Mouse (Mus musculus) heart, adult 2 months (tissue): ENCODE results near the gene Gm2310. TPM values are rescaled to one million over a fixed set of nuclear protein-coding genes. Genes with fewer than 3 reads are reported as not detected.

ENCODE experiments used
- DNase-seq, 2 experiments: peaks; one replicate each; pipeline ENCODE4 v3.0.0; 2021
- H3K27ac ChIP-seq: fragments of 200-600 bp; 2 replicates; pipeline ENCODE4 v1.8.1; 2022
- H3K27me3 ChIP-seq: fragments of 200-500 bp; 2 replicates; pipeline ENCODE4 v1.6.1; 2012; ENCODE audit warnings: mild to moderate bottlenecking, low read length, inconsistent platforms, mixed read lengths; ENCODE audit not compliant: control insufficient read depth, insufficient read depth
- H3K36me3 ChIP-seq: fragments of 200-500 bp; 2 replicates; pipeline ENCODE4 v1.6.1; 2012; ENCODE audit warnings: low read length, inconsistent platforms; ENCODE audit not compliant: control insufficient read depth, insufficient read depth
- H3K4me1 ChIP-seq: fragments of 200-500 bp; 2 replicates; pipeline ENCODE4 v1.6.1; 2011; ENCODE audit warnings: low read length; ENCODE audit not compliant: control insufficient read depth, insufficient read depth
- H3K4me3 ChIP-seq: fragments of 200-600 bp; 2 replicates; pipeline ENCODE4 v1.8.1; 2022
- H3K79me2 ChIP-seq: fragments of 200-500 bp; replicated peaks from 2 replicates; pipeline ENCODE4 v1.6.1; 2012; ENCODE audit warnings: mild to moderate bottlenecking, inconsistent platforms, low read length, moderate library complexity, mixed read lengths; ENCODE audit not compliant: control insufficient read depth, insufficient read depth
- H3K9ac ChIP-seq: fragments of 200-500 bp; 2 replicates; pipeline ENCODE4 v1.6.1; 2012; ENCODE audit warnings: low read depth, mild to moderate bottlenecking, control low read depth, inconsistent platforms, low read length, mixed read lengths
- CTCF ChIP-seq: fragments of 200-600 bp; IDR thresholded peaks from 2 replicates; pipeline ENCODE4 v1.8.1; 2022; ENCODE audit warnings: antibody characterized with exemption, mild to moderate bottlenecking, moderate library complexity
- EP300 ChIP-seq: fragments of 200-500 bp; IDR thresholded peaks from 2 replicates; pipeline ENCODE4 v1.6.1; 2011; ENCODE audit warnings: low read depth, low read length, control low read depth; ENCODE audit not compliant: insufficient read depth
- POLR2A ChIP-seq: fragments of 200-500 bp; IDR thresholded peaks from 2 replicates; pipeline ENCODE4 v1.6.1; 2011; ENCODE audit warnings: mild to moderate bottlenecking, low read depth, low read length, control low read depth; ENCODE audit not compliant: insufficient read depth
- WGBS: fragments of 180-500 bp; shearing (Covaris S2); methylation state at CpG from one replicate; pipeline ENCODE4 v1.1.7; 2018; 5-methylcytosine and 5-hydroxymethylcytosine counted together
- intact Hi-C: fragments of 180-260 bp; cut with DNase I; formaldehyde crosslinking; loops from one replicate; pipeline ENCODE4 v1.15.1; 2025
- polyA plus RNA-seq: library from polyadenylated mRNA; depleted of rRNA; stranded (reverse); fragments of >200 nt; gene quantifications from 2 replicates; pipeline ENCODE4 v1.2.3, GENCODE M21; 2012
- total RNA-seq, 2 experiments: library from RNA; stranded (reverse); gene quantifications; 2 replicates each; pipeline ENCODE4 v1.2.3; 2021

The Gm2310 gene
- total and polyA plus RNA-seq, 3 experiments: not detected

- no peak for TF ChIP-seq CTCF
- TF ChIP-seq POLR2A: no peak
- no peak for TF ChIP-seq EP300
- DNase-seq: no peak
- WGBS: 77% methylated on average over 7 of the region's 7 CpGs
- no peak overlapping the region for H3K27ac ChIP-seq
- intact Hi-C loops: no loop called here
- no peaks in the 10 kb centered on the region for H3K27me3 ChIP-seq
- H3K4me1 ChIP-seq: no peaks in the 10 kb centered on the region
- H3K36me3 ChIP-seq: no peaks in the 10 kb centered on the region
- no peak overlapping the region for H3K4me3 ChIP-seq
- no peaks in the 10 kb centered on the region for H3K79me2 ChIP-seq
- H3K9ac ChIP-seq: no peak overlapping the region
Observed at GRCm38 (mm10) chr15:8562776-8563175, 43.0 kb upstream of the Gm2310 start.

GRCm38 (mm10) chr15:8531201-8531600 is 11.4 kb upstream of the Gm2310 start:
- TF ChIP-seq CTCF (no peak), EP300 (no peak), POLR2A (no peak)
- Histone ChIP-seq H3K27me3 (no peaks in the 10 kb centered on the region), H3K27ac (no peak overlapping the region), H3K4me3 (no peak overlapping the region), H3K4me1 (no peaks in the 10 kb centered on the region), H3K9ac (no peak overlapping the region), H3K79me2 (no peaks in the 10 kb centered on the region), H3K36me3 (no peaks in the 10 kb centered on the region)
- intact Hi-C loops: no loop called here
- 85% methylated on average over 5 of the region's 5 CpGs for WGBS
- DNase-seq: no peak

- no peak for TF ChIP-seq CTCF
- no peak for TF ChIP-seq EP300
- no peak for TF ChIP-seq POLR2A
- H3K4me1 ChIP-seq: peaks cover 3% of the 10 kb centered on the region
- H3K36me3 ChIP-seq: no peaks in the 10 kb centered on the region
- no peak overlapping the region for H3K4me3 ChIP-seq
- no peak overlapping the region for H3K27ac ChIP-seq
- no peak overlapping the region for H3K9ac ChIP-seq
- H3K27me3 ChIP-seq: no peaks in the 10 kb centered on the region
- DNase-seq: no peak
- intact Hi-C loops: loop anchor here (5.0 kb wide), 1 partner anchor 61 kb away; no protein-coding TSS in a partner anchor
- WGBS: 88% methylated on average over 5 of the region's 5 CpGs
- no peaks in the 10 kb centered on the region for H3K79me2 ChIP-seq
Observed at GRCm38 (mm10) chr15:8512957-8513356, 6.8 kb downstream of the Gm2310 start.

- DNase-seq: peak; percentile 45 to 56
- H3K4me3 ChIP-seq: peak overlapping the region; percentile 17; the same call in 1 of the 2 replicates
Observed at GRCm38 (mm10) chr15:8511861-8512260, 7.9 kb downstream of the Gm2310 start.

GRCm38 (mm10) chr15:8502431-8502830 is 17.3 kb downstream of the Gm2310 start:
- WGBS: 88% methylated on average over 2 of the region's 2 CpGs
- H3K4me1 ChIP-seq: no peaks in the 10 kb centered on the region
- H3K9ac ChIP-seq: no peak overlapping the region
- no peak overlapping the region for H3K27ac ChIP-seq
- H3K4me3 ChIP-seq: no peak overlapping the region
- H3K79me2 ChIP-seq: no peaks in the 10 kb centered on the region
- DNase-seq: no peak
- H3K36me3 ChIP-seq: no peaks in the 10 kb centered on the region
- intact Hi-C loops: no loop called here
- TF ChIP-seq POLR2A (no peak), EP300 (no peak), CTCF (no peak)
- H3K27me3 ChIP-seq: 0 out of 2 replicates have a peak, but pooled peaks cover 2% of the 10 kb centered on the region

More at GRCm38 (mm10) chr15:8511861-8512260, 7.9 kb downstream of the Gm2310 start:
- 21% methylated on average over 9 of the region's 9 CpGs for WGBS
- TF ChIP-seq POLR2A (no peak), EP300 (no peak), CTCF (no peak)
- Histone ChIP-seq H3K4me1 (peaks cover 3% of the 10 kb centered on the region), H3K27ac (peak overlapping the region; percentile 40), H3K9ac (no peak overlapping the region), H3K27me3 (no peaks in the 10 kb centered on the region), H3K36me3 (no peaks in the 10 kb centered on the region), H3K79me2 (no peaks in the 10 kb centered on the region)
- intact Hi-C loops: loop anchor here (5.0 kb wide), 1 partner anchor 60 kb away; no protein-coding TSS in a partner anchor

- Histone ChIP-seq H3K79me2 (no peaks in the 10 kb centered on the region), H3K27me3 (no peaks in the 10 kb centered on the region), H3K4me3 (no peak overlapping the region), H3K9ac (no peak overlapping the region), H3K27ac (no peak overlapping the region), H3K36me3 (no peaks in the 10 kb centered on the region), H3K4me1 (no peaks in the 10 kb centered on the region)
- intact Hi-C loops: no loop called here
- TF ChIP-seq CTCF (no peak), EP300 (no peak), POLR2A (no peak)
- DNase-seq: no peak
- 87% methylated on average over 6 of the region's 6 CpGs for WGBS
Observed at GRCm38 (mm10) chr15:8485261-8485660, 34.5 kb downstream of the Gm2310 start.
